Mouse (Mus musculus) forebrain, embryonic 11.5 days (tissue): ENCODE results near the gene Gm21680. TPM values are rescaled to one million over a fixed set of nuclear protein-coding genes. Genes with fewer than 3 reads are reported as not detected.
"Not testable (repeated sequence)": the region's sequence is repeated elsewhere in the genome, so short reads cannot be mapped to it uniquely, and the experiment has no call there.

Source experiments
- ATAC-seq: fragments of 200-750 bp; cut with Nextera tagmentation; replicated peaks from 2 replicates; pipeline ENCODE4 v1.8.0; 2017; ENCODE audit warnings: moderate TSS enrichment; ENCODE audit not compliant: low FRiP score
- DNase-seq: peaks from one replicate; pipeline ENCODE4 v3.0.0-alpha.2; 2017; ENCODE audit warnings: low spot score
- H3K27ac ChIP-seq: fragments of 300-500 bp; sonication (generic); 2 replicates; pipeline ENCODE4 v1.5.1; 2014; ENCODE audit warnings: low read depth, low read length
- H3K27me3 ChIP-seq: fragments of 300-500 bp; sonication (generic); 2 replicates; pipeline ENCODE4 v1.6.1; 2014; ENCODE audit warnings: mild to moderate bottlenecking, low read length, mixed read lengths; ENCODE audit not compliant: control insufficient read depth, insufficient read depth
- H3K36me3 ChIP-seq: fragments of 300-500 bp; sonication (generic); 2 replicates; pipeline ENCODE4 v1.6.1; 2014; ENCODE audit warnings: mild to moderate bottlenecking, low read length, moderate library complexity, mixed read lengths; ENCODE audit not compliant: control insufficient read depth, insufficient read depth
- H3K4me1 ChIP-seq: fragments of 300-500 bp; sonication (generic); replicated peaks from 2 replicates; pipeline ENCODE4 v1.6.1; 2014; ENCODE audit warnings: low read length, mixed read lengths; ENCODE audit not compliant: control insufficient read depth, insufficient read depth
- H3K4me2 ChIP-seq: fragments of 300-500 bp; sonication (generic); 2 replicates; pipeline ENCODE4 v1.6.1; 2014; ENCODE audit warnings: low read depth, mild to moderate bottlenecking, low read length, moderate library complexity, mixed read lengths; ENCODE audit not compliant: severe bottlenecking
- H3K4me3 ChIP-seq: fragments of 300-500 bp; sonication (generic); 2 replicates; pipeline ENCODE4 v1.5.1; 2014; ENCODE audit warnings: low read depth, low read length
- H3K9ac ChIP-seq: fragments of 300-500 bp; sonication (generic); 2 replicates; pipeline ENCODE4 v1.6.1; 2014; ENCODE audit warnings: low read length
- H3K9me3 ChIP-seq: fragments of 300-500 bp; sonication (generic); 2 replicates; pipeline ENCODE4 v1.6.1; 2016; ENCODE audit warnings: low read length, mixed read lengths; ENCODE audit not compliant: control insufficient read depth
- WGBS: fragments of 180-500 bp; shearing (Covaris S2); extraction: QIAGEN DNeasy Blood & Tissue Kit; methylation state at CpG from one replicate; pipeline ENCODE4 v1.1.7; 2014; 5-methylcytosine and 5-hydroxymethylcytosine counted together
- polyA plus RNA-seq: library from polyadenylated mRNA; unstranded; fragments of >200 nt; fragmentation: Nextera tagmentation; extraction: Ambion mirVana; gene quantifications from 2 replicates; pipeline ENCODE4 v1.2.1, GENCODE M21; 2014

Gene Gm21680
- polyA plus RNA-seq, 1 experiment from 2014 or later = not detected

- DNase-seq = not testable (repeated sequence)
- WGBS = 67% methylated on average over 2 of the region's 2 CpGs
Observed at GRCm38 (mm10) chr5:25942281-25942680, 30.2 kb downstream of the Gm21680 start, which contains the start of gene Gm21663. Gm21663 (minus strand) TSS chr5:25942381.

More at GRCm38 (mm10) chr5:25942281-25942680, 30.2 kb downstream of the Gm21680 start, which contains the start of gene Gm21663:
- not testable (repeated sequence) for H3K9me3 ChIP-seq, H3K27me3 ChIP-seq, H3K4me1 ChIP-seq, H3K36me3 ChIP-seq, H3K27ac ChIP-seq, H3K9ac ChIP-seq, H3K4me3 ChIP-seq, ATAC-seq, H3K4me2 ChIP-seq

Other genes starting within 250 kb of the Gm21680 start
- 16.1 and 17.4 TPM in 2 replicates for gene Actr3b, start 212.7 kb downstream of the Gm21680 start, polyA plus RNA-seq
- gene Gm21663, start 30.3 kb downstream of the Gm21680 start, polyA plus RNA-seq = not detected in 2 replicates
- 0.13 TPM in 1 of 2 replicates, not detected in the other for gene Gm21671, start 18.2 kb downstream of the Gm21680 start, polyA plus RNA-seq
- 0.25 TPM in 1 of 2 replicates, not detected in the other for gene Gm21698, start 16.0 kb upstream of the Gm21680 start, polyA plus RNA-seq
- 0.24 TPM in 1 of 2 replicates, not detected in the other for gene Gm1979, start 32.1 kb upstream of the Gm21680 start, polyA plus RNA-seq
- gene Gm5862, start 50.3 kb upstream of the Gm21680 start, polyA plus RNA-seq = not detected in 2 replicates
- 0.12 and 0.17 TPM in 2 replicates for gene Speer4a, start 66.9 kb upstream of the Gm21680 start, polyA plus RNA-seq
- not detected in 2 replicates for gene Gm7347, start 85.9 kb upstream of the Gm21680 start, polyA plus RNA-seq
- not detected in 2 replicates for gene Gm10471, start 116.6 kb upstream of the Gm21680 start, polyA plus RNA-seq
- 0.16 TPM in 1 of 2 replicates, not detected in the other for gene 5031410I06Rik, start 132.7 kb upstream of the Gm21680 start, polyA plus RNA-seq
- gene Gm10220, start 148.8 kb upstream of the Gm21680 start, polyA plus RNA-seq = not detected in 2 replicates